Mouse (Mus musculus) heart, postnatal 10 days (tissue): ENCODE results near the gene Ly6g6c. TPM values are rescaled to one million over a fixed set of nuclear protein-coding genes. Genes with fewer than 3 reads are reported as not detected.

Experiments
- DNase-seq, 2 experiments: peaks; one replicate each; pipeline ENCODE4 v3.0.0; 2021
- intact Hi-C: fragments of 180-260 bp; cut with DNase I; formaldehyde crosslinking; loops from one replicate; pipeline ENCODE4 v1.15.1; 2025
- total RNA-seq, 2 experiments: library from RNA; stranded (reverse); gene quantifications; 2 replicates each; pipeline ENCODE4 v1.2.3; 2021

The Ly6g6c gene
- total RNA-seq, 2 experiments from 2014 or later, result not detected

DNA sequence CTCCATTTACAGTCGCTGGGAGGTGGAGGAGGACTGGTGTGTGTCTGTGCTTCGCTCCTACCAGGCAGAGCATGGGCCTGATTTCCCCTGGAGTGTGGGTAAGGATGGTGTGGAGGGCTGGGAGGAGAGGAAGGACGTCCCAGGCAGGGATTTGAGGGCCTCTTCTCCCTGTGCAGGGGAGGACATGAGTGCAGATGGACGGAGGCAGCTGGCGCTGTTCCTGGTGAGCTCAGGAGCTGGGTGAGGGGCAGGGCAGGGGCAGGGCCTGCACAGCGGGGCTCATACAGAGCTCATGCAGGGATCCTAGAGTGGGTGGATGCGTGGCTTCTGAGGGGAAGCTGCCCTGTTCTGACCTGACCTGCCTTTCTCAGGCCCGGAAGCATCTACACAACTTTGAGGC, 37.1 kb downstream of the Ly6g6c start:
- intact Hi-C loops, result no loop called here
- no peak for DNase-seq

DNA sequence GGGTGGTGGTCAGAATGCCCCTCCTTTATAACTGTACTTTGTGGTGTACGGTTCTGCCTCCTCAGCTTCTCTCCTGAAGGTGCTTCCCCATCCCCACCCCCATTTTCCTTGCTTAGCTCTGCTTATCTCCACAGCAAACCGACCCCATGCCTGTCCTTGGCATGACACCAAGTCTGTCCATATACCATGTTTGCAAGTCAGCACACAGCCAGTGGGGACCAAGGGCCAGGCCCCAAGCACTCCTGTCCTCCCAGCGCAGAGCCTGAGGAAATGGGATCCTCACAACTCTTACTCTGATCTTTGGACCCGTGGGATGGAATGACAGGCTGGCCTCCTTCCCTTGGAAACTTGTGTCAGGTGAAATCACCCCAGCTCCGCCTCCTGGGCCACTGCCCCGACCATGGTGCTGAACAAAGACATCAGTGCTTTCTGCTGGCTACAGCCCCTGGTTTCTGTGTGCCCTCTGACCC, 38.1 kb downstream of the Ly6g6c start:
- intact Hi-C loops, result no loop called here

DNA sequence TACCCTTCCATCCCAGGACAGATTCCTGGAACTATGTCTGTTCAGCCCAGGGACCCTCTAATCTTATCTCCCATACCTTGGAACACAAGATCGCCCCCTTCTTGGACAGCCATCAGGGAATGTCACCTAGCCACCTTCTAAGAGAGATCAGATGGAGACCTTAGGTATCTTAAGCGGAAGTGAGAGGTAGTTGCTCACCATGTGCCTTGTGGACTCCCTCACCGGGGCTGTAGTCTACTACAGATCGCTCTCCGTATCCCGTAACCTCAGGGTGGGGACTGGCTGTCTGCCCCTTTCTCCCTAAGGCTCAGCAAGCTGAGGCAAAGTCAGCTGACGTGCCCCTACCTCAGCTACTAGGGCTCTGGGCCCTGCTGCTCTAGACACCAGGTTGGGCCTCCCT, 38.9 kb downstream of the Ly6g6c start:
- intact Hi-C loops, result no loop called here
- no peak for DNase-seq

More for the DNA sequence above, 38.1 kb downstream of the Ly6g6c start:
- DNase-seq, result no peak

DNA sequence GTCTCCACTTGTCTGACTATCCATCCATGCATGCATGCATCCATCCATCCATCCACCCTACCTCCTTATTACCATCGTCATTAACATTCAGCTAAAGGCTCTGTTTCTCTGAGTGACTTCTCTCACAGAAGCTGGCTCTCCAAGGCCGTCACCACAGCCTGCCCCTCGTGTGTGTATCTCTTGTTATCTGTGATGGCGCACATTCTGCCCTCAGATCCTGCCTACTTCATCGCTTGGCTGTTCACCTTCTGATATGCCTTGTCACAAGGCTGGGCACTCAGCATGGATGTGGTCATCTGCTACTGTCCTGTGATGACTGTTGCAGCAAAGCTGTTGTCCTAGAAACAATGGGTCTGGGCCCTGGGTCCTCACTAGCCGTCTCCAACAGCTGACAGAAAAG, 39.6 kb downstream of the Ly6g6c start:
- no peak for DNase-seq
- intact Hi-C loops, result loop anchor here (5.0 kb wide), 1 partner anchor 42 kb away; no protein-coding TSS in a partner anchor

DNA sequence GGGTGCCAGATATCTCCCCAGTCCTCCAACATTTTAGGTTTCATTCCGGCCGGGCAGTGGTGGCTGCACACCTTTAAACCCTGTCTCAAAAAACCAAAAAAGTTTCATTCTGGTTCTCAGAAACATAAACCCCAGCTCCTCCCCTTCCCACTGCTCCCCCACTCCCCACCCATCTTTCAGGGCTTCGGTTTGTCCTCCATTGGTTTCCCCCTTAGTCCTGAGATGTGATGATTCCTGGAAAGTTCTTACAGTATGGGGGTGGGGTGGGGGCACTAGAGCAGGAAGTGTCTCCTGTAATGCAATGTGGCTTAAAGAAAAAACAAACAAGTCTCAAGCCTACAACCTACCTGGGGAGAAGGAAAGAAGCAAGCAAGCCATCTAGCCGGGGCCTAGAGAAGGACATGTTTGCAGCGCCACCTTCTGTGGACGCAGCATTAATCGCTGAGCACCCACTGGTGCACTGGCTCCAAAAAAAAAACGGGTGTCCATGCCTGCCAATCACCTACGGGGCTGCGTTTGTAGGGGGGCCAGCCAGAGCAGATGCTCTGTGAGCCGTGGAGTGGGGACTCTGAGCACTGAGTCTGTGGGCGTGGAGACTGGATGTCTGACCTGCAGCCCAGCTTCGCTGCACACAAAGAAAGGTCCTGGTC, 40.7 kb downstream of the Ly6g6c start:
- intact Hi-C loops, result loop anchor here (1.0 to 5.0 kb wide), 2 partner anchors 44 to 85 kb away; no protein-coding TSS in a partner anchor
- peak; percentile 47 to 50 for DNase-seq

DNA sequence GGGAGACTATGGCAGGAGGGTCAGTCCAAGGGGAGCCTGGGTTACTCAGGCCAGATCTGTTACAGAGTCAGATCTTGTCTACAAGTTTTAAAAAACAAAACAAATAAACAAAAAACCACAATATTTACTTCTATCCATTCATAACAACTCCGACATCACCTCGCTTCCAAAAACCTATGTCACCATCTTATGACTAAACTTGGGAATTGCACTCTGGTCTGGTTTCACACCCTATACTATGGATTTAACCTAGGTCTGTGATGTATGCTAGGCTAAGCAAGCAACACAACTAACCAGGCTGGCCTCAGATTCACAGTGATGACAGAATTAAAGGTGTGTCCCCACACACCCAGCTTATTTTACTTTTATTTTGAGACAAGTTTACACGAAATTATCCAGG, 41.3 kb downstream of the Ly6g6c start:
- intact Hi-C loops, result loop anchor here (1.0 to 5.0 kb wide), 2 partner anchors 44 to 85 kb away; no protein-coding TSS in a partner anchor
- no peak for DNase-seq

DNA sequence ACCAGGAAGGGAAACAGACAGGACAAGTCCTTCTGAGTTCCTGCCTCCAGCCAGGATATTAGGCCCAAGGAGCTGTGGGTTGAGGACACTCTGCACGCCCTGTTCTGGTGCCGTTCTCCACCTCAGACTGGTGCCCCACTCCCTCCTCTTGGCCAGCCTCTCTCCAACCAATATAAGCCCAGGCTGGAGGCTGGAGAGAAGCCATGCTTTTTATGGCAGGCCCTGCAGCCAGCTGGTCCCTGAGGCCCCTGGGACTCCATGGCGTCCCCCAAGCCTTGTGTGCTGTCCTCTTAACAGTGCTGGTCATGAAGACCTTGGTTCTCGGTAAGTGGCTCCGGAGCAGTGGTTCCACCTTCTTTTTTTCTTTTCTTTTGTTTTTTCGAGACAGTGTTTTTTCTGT, 42.9 kb downstream of the Ly6g6c start, which contains the start of gene Ly6g5c:
TSS of gene Ly6g5c (plus strand) at position 183 of the 400 bp plus-strand sequence.
- intact Hi-C loops, result loop anchor here (5.0 kb wide), 1 partner anchor 46 kb away; no protein-coding TSS in a partner anchor
- DNase-seq, result no peak

DNA sequence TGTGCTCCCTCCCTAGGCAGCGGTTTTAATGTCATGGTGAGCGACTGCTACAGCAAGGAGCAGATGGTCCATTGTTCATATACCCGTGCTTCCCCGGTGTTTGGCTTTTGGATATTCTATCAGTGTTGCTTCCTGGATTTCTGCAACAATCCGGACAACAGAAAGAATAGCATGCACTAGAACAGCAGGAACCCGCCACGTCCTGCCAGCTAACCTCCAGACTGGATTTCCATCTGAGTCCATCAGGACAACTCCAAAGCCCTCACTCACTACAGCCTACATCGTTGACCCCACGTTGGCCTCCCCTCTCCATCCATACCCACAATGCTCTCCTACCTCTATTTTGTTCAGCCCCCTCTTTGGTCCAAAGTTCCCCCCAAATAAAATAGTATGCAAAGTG, 46.6 kb downstream of the Ly6g6c start:
- DNase-seq, result no peak
- intact Hi-C loops, result no loop called here

DNA sequence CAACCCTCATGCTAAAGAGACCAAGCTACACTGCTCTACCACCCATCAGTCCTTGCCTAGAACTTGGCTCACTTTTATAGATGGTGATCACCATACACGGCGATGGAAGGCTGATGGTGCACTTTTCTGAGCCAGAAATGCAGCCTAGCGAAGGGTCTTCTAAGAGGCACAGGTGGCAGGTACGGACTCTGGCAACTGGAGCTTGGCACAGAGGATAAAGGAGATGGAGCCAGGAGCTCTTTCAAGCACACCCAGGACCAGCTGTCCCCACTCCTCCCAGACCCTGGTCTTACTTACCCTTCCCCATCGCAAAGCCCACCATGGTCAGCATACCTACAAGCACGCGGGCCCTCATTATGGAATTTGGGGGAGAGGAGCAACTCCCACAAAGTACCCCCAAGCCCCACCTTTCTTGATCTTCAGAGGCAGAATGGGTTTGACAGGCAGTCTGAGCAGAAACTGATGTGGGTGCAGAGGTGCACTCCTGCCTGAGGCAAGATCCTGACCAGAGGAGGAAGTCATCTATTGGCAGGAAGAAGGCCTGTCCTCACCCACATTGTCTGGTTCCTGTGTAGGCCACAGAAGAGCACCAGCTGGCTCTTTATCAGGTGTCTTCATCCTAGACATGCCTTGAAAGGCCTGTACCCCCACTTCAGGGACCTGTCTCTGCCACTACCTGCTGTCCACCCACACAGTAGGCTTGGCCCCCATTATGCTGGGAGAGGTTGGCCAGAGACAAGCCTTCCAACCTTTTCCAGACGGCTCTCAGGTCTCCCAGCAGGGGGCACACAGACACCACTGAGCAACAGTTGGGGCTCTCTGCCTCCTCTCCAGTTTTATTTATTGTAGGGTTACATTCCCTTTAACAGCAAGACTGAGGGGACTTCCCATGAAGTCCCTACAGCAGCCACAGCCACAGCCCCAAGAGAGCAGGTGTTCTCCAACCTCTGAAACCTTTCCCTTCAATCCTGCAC, 50.1 kb downstream of the Ly6g6c start, which contains the start of gene Ly6g5b:
TSS of gene Ly6g5b (minus strand) at position 383 of the 974 bp plus-strand sequence.
- DNase-seq, result peak in 1 of 2 experiments; percentile 49
- intact Hi-C loops, result no loop called here

Other genes starting within 250 kb of the Ly6g6c start
- 10 to 100 TPM; 12.5 to 13.5 TPM for gene Stk19, start 228.4 kb upstream of the Ly6g6c start, total RNA-seq
- 10 to 100 TPM; 16.9 to 20.5 TPM for gene Dxo, start 228.4 kb upstream of the Ly6g6c start, total RNA-seq
- gene Skiv2l, start 215.2 kb upstream of the Ly6g6c start, total RNA-seq, result 10 to 100 TPM; 27.6 to 29.3 TPM
- 10 to 100 TPM; 21.0 to 21.3 TPM for gene Nelfe, start 215.0 kb upstream of the Ly6g6c start, total RNA-seq
- 1 to 10 TPM; 3.5 to 7.0 TPM for gene Cfb, start 202.9 kb upstream of the Ly6g6c start, total RNA-seq
- gene Zbtb12, start 185.9 kb upstream of the Ly6g6c start, total RNA-seq, result 1 to 10 TPM; 5.5 to 9.3 TPM
- gene Gm20547, start 183.3 kb upstream of the Ly6g6c start, total RNA-seq, result not detected
- gene C2, start 167.1 kb upstream of the Ly6g6c start, total RNA-seq, result 1 to 10 TPM; 3.1 to 5.6 TPM
- 10 to 100 TPM; 52.4 to 58.2 TPM for gene Ehmt2, start 166.9 kb upstream of the Ly6g6c start, total RNA-seq
- not detected for gene Slc44a4, start 150.9 kb upstream of the Ly6g6c start, total RNA-seq
- 10 to 100 TPM; 12.2 to 12.6 TPM for gene Neu1, start 134.1 kb upstream of the Ly6g6c start, total RNA-seq
- gene Hspa1b, start 106.2 kb upstream of the Ly6g6c start, total RNA-seq, result 1 to 10 TPM; 3.9 to 4.5 TPM
- gene Gm20481, start 95.5 kb upstream of the Ly6g6c start, total RNA-seq, result not detected
- 1 to 10 TPM; 2.6 TPM for gene Hspa1a, start 93.2 kb upstream of the Ly6g6c start, total RNA-seq
- 1 to 10 TPM; 4.0 to 4.1 TPM for gene Hspa1l, start 92.7 kb upstream of the Ly6g6c start, total RNA-seq
- 10 to 100 TPM; 28.8 to 31.7 TPM for gene Lsm2, start 83.5 kb upstream of the Ly6g6c start, total RNA-seq
- 10 to 100 TPM; 34.5 to 35.6 TPM for gene Vars, start 64.4 kb upstream of the Ly6g6c start, total RNA-seq
- 1 to 10 TPM; 3.3 to 3.8 TPM for gene Vwa7, start 48.8 kb upstream of the Ly6g6c start, total RNA-seq
- gene Sapcd1, start 37.4 kb upstream of the Ly6g6c start, total RNA-seq, result under 1 TPM in 1 of 2 experiments, not detected in 1; 0.38 TPM
- gene Msh5, start 18.6 kb upstream of the Ly6g6c start, total RNA-seq, result 1 to 10 TPM; 2.0 TPM
- gene Clic1, start 15.4 kb upstream of the Ly6g6c start, total RNA-seq, result 100 to 1,000 TPM; 115 to 118 TPM
- 10 to 100 TPM; 84.5 to 86.1 TPM for gene Ddah2, start 6.4 kb upstream of the Ly6g6c start, total RNA-seq
- gene Mpig6b, start 796 bp downstream of the Ly6g6c start, total RNA-seq, result under 1 TPM; 0.55 to 0.77 TPM
- under 1 TPM; 0.24 to 0.37 TPM for gene Ly6g6e, start 11.5 kb downstream of the Ly6g6c start, total RNA-seq
- gene Ly6g6d, start 12.7 kb downstream of the Ly6g6c start, total RNA-seq, result 1 to 10 TPM; 1.1 to 1.2 TPM
- not detected for gene Ly6g6f, start 20.2 kb downstream of the Ly6g6c start, total RNA-seq
- gene Abhd16a, start 23.9 kb downstream of the Ly6g6c start, total RNA-seq, result 10 to 100 TPM; 51.0 to 55.7 TPM
- gene Ly6g5c, start 42.9 kb downstream of the Ly6g6c start, total RNA-seq, result not detected
- under 1 TPM in 1 of 2 experiments, not detected in 1; 0.67 TPM for gene Ly6g5b, start 50.0 kb downstream of the Ly6g6c start, total RNA-seq
- gene Gpank1, start 56.1 kb downstream of the Ly6g6c start, total RNA-seq, result 1 to 10 TPM; 6.6 to 8.3 TPM
- 100 to 1,000 TPM; 183 to 187 TPM for gene Csnk2b, start 56.7 kb downstream of the Ly6g6c start, total RNA-seq
- 10 to 100 TPM; 28.5 to 32.4 TPM for gene D17H6S53E, start 61.0 kb downstream of the Ly6g6c start, total RNA-seq
- not detected for gene Apom, start 66.7 kb downstream of the Ly6g6c start, total RNA-seq
- 100 to 1,000 TPM; 285 to 291 TPM for gene Bag6, start 69.8 kb downstream of the Ly6g6c start, total RNA-seq
- gene Prrc2a, start 99.5 kb downstream of the Ly6g6c start, total RNA-seq, result 100 to 1,000 TPM; 195 to 211 TPM
- 1 to 10 TPM; 2.9 to 4.6 TPM for gene Aif1, start 110.7 kb downstream of the Ly6g6c start, total RNA-seq
- 1 to 10 TPM; 2.8 to 4.5 TPM for gene Lst1, start 123.1 kb downstream of the Ly6g6c start, total RNA-seq
- gene Ltb, start 129.1 kb downstream of the Ly6g6c start, total RNA-seq, result 1 to 10 TPM in 1 of 2 experiments, under 1 TPM in 1; 0.94 to 1.2 TPM
- gene Tnf, start 136.6 kb downstream of the Ly6g6c start, total RNA-seq, result under 1 TPM; 0.72 to 0.87 TPM
- gene Lta, start 140.0 kb downstream of the Ly6g6c start, total RNA-seq, result under 1 TPM in 1 of 2 experiments, not detected in 1; 0.17 TPM
- gene Gm16181, start 155.4 kb downstream of the Ly6g6c start, total RNA-seq, result under 1 TPM in 1 of 2 experiments, not detected in 1; 0.84 TPM
- 1 to 10 TPM; 4.9 to 5.7 TPM for gene Atp6v1g2, start 168.3 kb downstream of the Ly6g6c start, total RNA-seq
- 10 to 100 TPM in 1 of 2 experiments, 1 to 10 TPM in 1; 10.0 to 12.2 TPM for gene Nfkbil1, start 170.4 kb downstream of the Ly6g6c start, total RNA-seq
- gene Ddx39b, start 176.4 kb downstream of the Ly6g6c start, total RNA-seq, result 100 to 1,000 TPM; 163 to 169 TPM
- gene H2-D1, start 197.3 kb downstream of the Ly6g6c start, total RNA-seq, result 10 to 100 TPM; 67.7 to 69.9 TPM